Mouse (Mus musculus) adrenal gland, postnatal 4 days (tissue): ENCODE data around the gene Kcnc1. TPM values are rescaled to one million over a fixed set of nuclear protein-coding genes. Genes with fewer than 3 reads are reported as not detected.

Source experiments
- DNase-seq, 2 experiments: peaks; one replicate each; pipeline ENCODE4 v3.0.0; 2021 to 2022; ENCODE audit warnings: low spot score in 2 of 2, mixed read lengths in 2 of 2
- total RNA-seq, 2 experiments: library from RNA; stranded (reverse); gene quantifications; 2 replicates each; pipeline ENCODE4 v1.2.3; 2021

The Kcnc1 gene
- total RNA-seq, 2 experiments from 2014 or later, result 1.0 to 3.0 TPM

GRCm38 (mm10) chr7:46393718-46394511 lies 2.4 kb upstream of the Kcnc1 start:
- no peak for DNase-seq

GRCm38 (mm10) chr7:46394933-46395332 lies 1.4 kb upstream of the Kcnc1 start:
- DNase-seq, result no peak

GRCm38 (mm10) chr7:46395571-46395970 lies 726 bp upstream of the Kcnc1 start:
- DNase-seq, result no peak

- DNase-seq, result no peak
Observed at GRCm38 (mm10) chr7:46396928-46397731, 833 bp downstream of the Kcnc1 start.

GRCm38 (mm10) chr7:46397732-46398333 lies 1.5 kb downstream of the Kcnc1 start:
- DNase-seq, result no peak

- DNase-seq, result no peak
Observed at GRCm38 (mm10) chr7:46398612-46399011, 2.3 kb downstream of the Kcnc1 start.

GRCm38 (mm10) chr7:46399676-46400075 lies 3.4 kb downstream of the Kcnc1 start:
- DNase-seq, result no peak

- DNase-seq, result no peak
Observed at GRCm38 (mm10) chr7:46400346-46400745, 4.0 kb downstream of the Kcnc1 start.

- DNase-seq, result no peak
Observed at GRCm38 (mm10) chr7:46401371-46402180, 5.3 kb downstream of the Kcnc1 start.

- DNase-seq, result no peak
Observed at GRCm38 (mm10) chr7:46403616-46404485, 7.6 kb downstream of the Kcnc1 start.

- DNase-seq, result no peak
Observed at GRCm38 (mm10) chr7:46404756-46405155, 8.5 kb downstream of the Kcnc1 start.

- no peak for DNase-seq
Observed at GRCm38 (mm10) chr7:46408606-46409005, 12.3 kb downstream of the Kcnc1 start.

GRCm38 (mm10) chr7:46409204-46409789 lies 13.0 kb downstream of the Kcnc1 start:
- no peak for DNase-seq

GRCm38 (mm10) chr7:46410727-46411126 lies 14.4 kb downstream of the Kcnc1 start:
- no peak for DNase-seq

GRCm38 (mm10) chr7:46412823-46413222 lies 16.5 kb downstream of the Kcnc1 start:
- DNase-seq, result no peak

- no peak for DNase-seq
Observed at GRCm38 (mm10) chr7:46413959-46414725, 17.8 kb downstream of the Kcnc1 start.

GRCm38 (mm10) chr7:46415818-46416425 lies 19.6 kb downstream of the Kcnc1 start:
- no peak for DNase-seq

- DNase-seq, result no peak
Observed at GRCm38 (mm10) chr7:46417467-46417866, 21.2 kb downstream of the Kcnc1 start.
